Comparison of ENCODE assay signal across 15 mouse cellular contexts in genomic region chr1:181259626-181260410, GRCm38 (mm10). TPM values are rescaled to one million over a fixed set of nuclear protein-coding genes. Genes with fewer than 3 reads are reported as not detected.
A peak's percentile ranks its signal among the peaks of the same experiment; 100 is the strongest.
DNase-seq lines count a peak whose midpoint lies in the region; ATAC-seq and TF ChIP-seq lines count a peak whose summit lies in the region.
"Had no signal": no experiment of that assay in that cellular context is flagged by ENCODE, and none has a peak within 500 bp of the region (broad histone marks: within the 10 kb centered on the region; RNA-seq: fewer than 3 reads in every experiment).

No protein-coding gene starts in this region.

- no peaks in the 10 kb centered on the region for H3K36me3 ChIP-seq in heart, embryonic 15.5 days
- no peaks in the 10 kb centered on the region for H3K36me3 ChIP-seq in CH12.LX (replicated peaks in 1 of 2; ENCODE audit: control insufficient read depth in 1 of 2, insufficient read depth in 1 of 2, low read length in 1 of 2)
- H3K36me3 ChIP-seq in forebrain, embryonic 12.5 days (replicated peaks) = no peaks in the 10 kb centered on the region
- no peaks in the 10 kb centered on the region for H3K36me3 ChIP-seq in liver, embryonic 14.5 days (replicated peaks; ENCODE audit: control insufficient read depth, insufficient read depth, low read depth)
- H3K36me3 ChIP-seq: hindbrain, embryonic 15.5 days; limb, embryonic 13.5 days had no signal

- H3K79me2 ChIP-seq in CH12.LX (replicated peaks; ENCODE audit: control insufficient read depth, extremely low read depth, insufficient read depth, poor library complexity, severe bottlenecking) = no peaks in the 10 kb centered on the region

- no peak overlapping the region for H3K4me2 ChIP-seq in heart, embryonic 15.5 days
- H3K4me2 ChIP-seq in CH12.LX (ENCODE audit: insufficient read depth, low read depth, poor library complexity, severe bottlenecking) = peak overlapping the region; percentile 16; the same call in 1 of the 2 replicates
- no peak overlapping the region for H3K4me2 ChIP-seq in forebrain, embryonic 12.5 days
- H3K4me2 ChIP-seq in liver, embryonic 14.5 days (ENCODE audit: low read depth) = peak overlapping the region; percentile 52; the same call in 1 of the 2 replicates
- H3K4me2 ChIP-seq: hindbrain, embryonic 15.5 days; limb, embryonic 13.5 days had no signal

- peaks cover 39% of the 10 kb centered on the region for H3K4me1 ChIP-seq in heart, embryonic 15.5 days (replicated peaks)
- H3K4me1 ChIP-seq in CH12.LX (ENCODE audit: control insufficient read depth in 1 of 2, insufficient read depth in 2 of 2) = peaks cover 31 to 64% of the 10 kb centered on the region in 2 experiments
- H3K4me1 ChIP-seq in forebrain, embryonic 12.5 days = peaks cover 39% of the 10 kb centered on the region
- peaks cover 63 to 71% of the 10 kb centered on the region in 2 experiments for H3K4me1 ChIP-seq in liver, embryonic 14.5 days (replicated peaks; ENCODE audit: control insufficient read depth in 2 of 2, insufficient read depth in 2 of 2, low read length in 1 of 2)

- peak; percentile 42; the same call in 1 of the 2 replicates for TF ChIP-seq POLR2A in CH12.LX (IDR thresholded peaks at IDR 0.05; ENCODE audit: low read depth, low read length)

- TF ChIP-seq CTCF in CH12.LX (conservative IDR thresholded peaks at IDR 0.05 in 1 of 2, IDR thresholded peaks at IDR 0.05 in 1 of 2; ENCODE audit: low read depth in 2 of 2, low read length in 2 of 2) = no peak
- no peak for TF ChIP-seq CTCF in liver, embryonic 14.5 days (IDR thresholded peaks at IDR 0.05; ENCODE audit: low read depth)

- peak overlapping the region; percentile 47; the same call in 1 of the 2 replicates for H3K27ac ChIP-seq in heart, embryonic 15.5 days
- H3K27ac ChIP-seq in CH12.LX (ENCODE audit: insufficient read depth, low read depth) = peak overlapping the region; percentile 86
- H3K27ac ChIP-seq in forebrain, embryonic 12.5 days = peak overlapping the region; percentile 65
- H3K27ac ChIP-seq in liver, embryonic 14.5 days = peak overlapping the region; percentile 99
- H3K27ac ChIP-seq: hindbrain, embryonic 15.5 days; limb, embryonic 13.5 days; macrophage had no signal

- dilution Hi-C loops in CH12.LX (cut with MboI; ENCODE audit: extremely low pct_ligation_motif_present, extremely low pct_unique_long_range_greater_than_20kb, low sequenced_read_pairs) = no loop called here

- no peak for TF ChIP-seq EP300 in CH12.LX (IDR thresholded peaks at IDR 0.05; ENCODE audit: low read length)
- no peak for TF ChIP-seq EP300 in liver, embryonic 14.5 days (IDR thresholded peaks at IDR 0.05; ENCODE audit: low read depth)

- no peak for TF ChIP-seq RAD21 in CH12.LX (IDR thresholded peaks at IDR 0.05; ENCODE audit: low read depth, low read length)

- H3K9ac ChIP-seq in heart, embryonic 15.5 days = no peak overlapping the region
- H3K9ac ChIP-seq in CH12.LX (ENCODE audit: insufficient read depth, low read depth) = peak overlapping the region; percentile 45; the same call in 1 of the 2 replicates
- no peak overlapping the region for H3K9ac ChIP-seq in forebrain, embryonic 12.5 days
- peak overlapping the region; percentile 53; the same call in 1 of the 2 replicates for H3K9ac ChIP-seq in liver, embryonic 14.5 days (replicated peaks)
- H3K9ac ChIP-seq: hindbrain, embryonic 15.5 days; limb, embryonic 13.5 days had no signal

- H3K9me3 ChIP-seq in heart, embryonic 15.5 days (replicated peaks) = no peaks in the 10 kb centered on the region
- H3K9me3 ChIP-seq in CH12.LX (replicated peaks; ENCODE audit: low read length) = peaks cover 2% of the 10 kb centered on the region
- no peaks in the 10 kb centered on the region for H3K9me3 ChIP-seq in forebrain, embryonic 12.5 days
- H3K9me3 ChIP-seq in liver, embryonic 14.5 days (ENCODE audit: control insufficient read depth, low read length) = no peaks in the 10 kb centered on the region
- H3K9me3 ChIP-seq: hindbrain, embryonic 15.5 days; limb, embryonic 13.5 days had no signal

- no peaks in the 10 kb centered on the region for H3K27me3 ChIP-seq in heart, embryonic 15.5 days
- H3K27me3 ChIP-seq in CH12.LX (replicated peaks) = no peaks in the 10 kb centered on the region
- H3K27me3 ChIP-seq in forebrain, embryonic 12.5 days = peaks cover 11% of the 10 kb centered on the region; the same call in 1 of the 2 replicates
- H3K27me3 ChIP-seq in liver, embryonic 14.5 days (ENCODE audit: control insufficient read depth, insufficient read depth, low read length) = no peaks in the 10 kb centered on the region
- H3K27me3 ChIP-seq: hindbrain, embryonic 15.5 days had no signal

- in situ Hi-C loops in CH12.LX (cut with MboI; ENCODE audit: low pct_ligation_motif_present, low pct_unique_long_range_greater_than_20kb, low sequenced_read_pairs) = no loop called here

- WGBS in heart, embryonic 15.5 days = 71% methylated on average over 11 of the region's 11 CpGs
- WGBS in forebrain, embryonic 12.5 days = 26% methylated on average over 11 of the region's 11 CpGs
- 54% methylated on average over 11 of the region's 11 CpGs for WGBS in liver, embryonic 14.5 days (ENCODE audit: insufficient replicate concordance)

- no peak for DNase-seq in heart, adult 18-20 months
- peak; percentile 54 for DNase-seq in CH12.LX (ENCODE audit: extremely low read depth)
- no peak for DNase-seq in liver, embryonic 14.5 days (ENCODE audit: low read depth in 3 of 3, low spot score in 3 of 3)
- DNase-seq in layer of hippocampus, postnatal 10 days (ENCODE audit: low spot score in 2 of 2) = no peak
- DNase-seq in cerebellum, postnatal 36 days = no peak
- no peak for DNase-seq in lung, adult 18-20 months
- DNase-seq: adrenal gland, postnatal 10 days; cerebellum, adult 11 months; embryo, embryonic 11 days had no signal

- ATAC-seq in heart, embryonic 15.5 days (replicated peaks; ENCODE audit: insufficient number of reproducible peaks, insufficient read depth, low FRiP score, low read depth) = no peak
- peak; percentile 66 for ATAC-seq in forebrain, embryonic 12.5 days (ENCODE audit: low FRiP score)
- no peak for ATAC-seq in liver, embryonic 14.5 days (ENCODE audit: insufficient read depth)

- no peak overlapping the region for H3K4me3 ChIP-seq in heart, embryonic 15.5 days
- H3K4me3 ChIP-seq in CH12.LX (replicated peaks in 1 of 3; ENCODE audit: low read depth in 2 of 3, low read length in 2 of 3, poor library complexity in 1 of 3) = no peak overlapping the region
- H3K4me3 ChIP-seq in forebrain, embryonic 12.5 days (replicated peaks) = no peak overlapping the region
- H3K4me3 ChIP-seq in liver, embryonic 14.5 days (ENCODE audit: insufficient read depth in 1 of 2, low read depth in 2 of 2, low read length in 2 of 2) = no peak overlapping the region
- H3K4me3 ChIP-seq: hindbrain, embryonic 15.5 days; limb, embryonic 13.5 days; myocyte had no signal

TF ChIP-seq in CH12.LX, 34 proteins besides CTCF, POLR2A, EP300 and RAD21 (continues in another document):
- TF ChIP-seq MEF2A (IDR thresholded peaks at IDR 0.05; ENCODE audit: borderline replicate concordance, low read depth, low read length) = peak; percentile 69; the same call in 1 of the 2 replicates
- TF ChIP-seq TCF12 (IDR thresholded peaks at IDR 0.05; ENCODE audit: low read depth, low read length) = peak; percentile 32; the same call in 1 of the 2 replicates
- TF ChIP-seq USF2 (conservative IDR thresholded peaks at IDR 0.05; ENCODE audit: low read depth, low read length) = no peak
- peak; percentile 34 for TF ChIP-seq ETS1 (conservative IDR thresholded peaks at IDR 0.05; ENCODE audit: low read depth, low read length)
- no peak for TF ChIP-seq UBTF (IDR thresholded peaks at IDR 0.05; ENCODE audit: low read depth, low read length)
- TF ChIP-seq POLR2AphosphoS2 (IDR thresholded peaks at IDR 0.05; ENCODE audit: low read depth, low read length) = no peak
- TF ChIP-seq TBP (conservative IDR thresholded peaks at IDR 0.05; ENCODE audit: low read depth, low read length) = peak; percentile 59; the same call in 1 of the 2 replicates
- no peak for TF ChIP-seq MAZ (IDR thresholded peaks at IDR 0.05; ENCODE audit: low read depth, low read length)
- 0 out of 2 replicates have a peak, but pooled peaks have one; percentile 7 for TF ChIP-seq SIN3A (IDR thresholded peaks at IDR 0.05; ENCODE audit: low read length)
- TF ChIP-seq NELFE (IDR thresholded peaks at IDR 0.05; ENCODE audit: low read depth, low read length) = no peak
- TF ChIP-seq CHD2 (IDR thresholded peaks at IDR 0.05; ENCODE audit: low read length) = no peak
- peak; percentile 23; the same call in 1 of the 2 replicates for TF ChIP-seq BHLHE40 (IDR thresholded peaks at IDR 0.05; ENCODE audit: low read depth, low read length)
- TF ChIP-seq RCOR1 (conservative IDR thresholded peaks at IDR 0.05; ENCODE audit: low read depth, low read length) = no peak
- no peak for TF ChIP-seq PAX5 (IDR thresholded peaks at IDR 0.05; ENCODE audit: low read length)
- TF ChIP-seq SMC3 (IDR thresholded peaks at IDR 0.05; ENCODE audit: low read depth, low read length) = no peak
- no peak for TF ChIP-seq HCFC1 (IDR thresholded peaks at IDR 0.05; ENCODE audit: low read depth, low read length)
- no peak for TF ChIP-seq KAT2A (IDR thresholded peaks at IDR 0.05; ENCODE audit: insufficient replicate concordance, low read length)
- 0 out of 2 replicates have a peak, but pooled peaks have one; percentile 28 for TF ChIP-seq MYC (IDR thresholded peaks at IDR 0.05; ENCODE audit: low read depth, low read length)
- TF ChIP-seq ZNF384 (IDR thresholded peaks at IDR 0.05; ENCODE audit: low read depth, low read length) = no peak
- no peak for TF ChIP-seq CHD1 (IDR thresholded peaks at IDR 0.05; ENCODE audit: low read depth, low read length)
- TF ChIP-seq MXI1 (IDR thresholded peaks at IDR 0.05; ENCODE audit: low read depth, low read length) = no peak
- TF ChIP-seq MAFK (IDR thresholded peaks at IDR 0.05; ENCODE audit: insufficient replicate concordance, low read length) = no peak
- no peak for TF ChIP-seq ZMIZ1 (IDR thresholded peaks at IDR 0.05; ENCODE audit: low read depth, low read length)
- no peak for TF ChIP-seq ZKSCAN1 (IDR thresholded peaks at IDR 0.05; ENCODE audit: borderline replicate concordance, low read depth, low read length)
- TF ChIP-seq JUND (conservative IDR thresholded peaks at IDR 0.05; ENCODE audit: low read depth, low read length) = no peak

RNA-seq across cellular contexts. Expression of gene Wdr26, which starts 48.0 kb away (rescaled TPM):
- 25.1 and 29.3 TPM in 2 replicates for polyA plus RNA-seq in heart, embryonic 15.5 days (2015; fragmentation: Nextera tagmentation; extraction: Ambion mirVana)
- total RNA-seq in heart, adult 18-20 months (2021) = 10 to 100 TPM; 90.9 to 94.5 TPM
- total RNA-seq in CH12.LX (2012; rRNA removed) (32.4 and 32.9 TPM in 2 replicates), CH12.LX (2014; rRNA removed) (34.2 and 38.7 TPM in 2 replicates)
- 50.8 and 65.0 TPM in 2 replicates for polyA plus RNA-seq in CH12.LX (2012; ENCODE audit: insufficient read length, low read depth)
- 46.7 and 48.8 TPM in 2 replicates for polyA plus RNA-seq in forebrain, embryonic 12.5 days (2016; fragmentation: Nextera tagmentation; extraction: Ambion mirVana)
- polyA plus RNA-seq in liver, embryonic 14.5 days (2012; rRNA removed) = 47.8 and 68.9 TPM in 2 replicates
- polyA plus RNA-seq in liver, embryonic 14.5 days (2014; fragmentation: Nextera tagmentation; extraction: Ambion mirVana) = 57.8 and 64.4 TPM in 2 replicates
- total RNA-seq in layer of hippocampus, postnatal 10 days (2021) = 100 to 1,000 TPM; 129 to 138 TPM

Comparison
In these comparisons a context has a peak if more than half of its experiments do, and no peak if none do; other contexts are left out.
1. H3K27ac ChIP-seq: peak in every context shown above with its lines; median percentile 99 in liver, embryonic 14.5 days; 86 in CH12.LX; 65 in forebrain, embryonic 12.5 days; 47 in heart, embryonic 15.5 days.
2. H3K4me2 ChIP-seq: peak in CH12.LX (single experiment) and liver, embryonic 14.5 days (single experiment); none in heart, embryonic 15.5 days (single experiment) and forebrain, embryonic 12.5 days (single experiment).
3. H3K9ac ChIP-seq: peak in CH12.LX (single experiment) and liver, embryonic 14.5 days (single experiment); none in heart, embryonic 15.5 days (single experiment) and forebrain, embryonic 12.5 days (single experiment).